Mouse (Mus musculus) hindbrain, embryonic 11.5 days (tissue): Measurements from ENCODE around the gene Rab27a. TPM values are rescaled to one million over a fixed set of nuclear protein-coding genes. Genes with fewer than 3 reads are reported as not detected.

Source experiments
- ATAC-seq: fragments of 200-750 bp; cut with Nextera tagmentation; 2 replicates; pipeline ENCODE4 v1.8.0; 2017; ENCODE audit warnings: mild to moderate bottlenecking, moderate TSS enrichment, moderate library complexity; ENCODE audit not compliant: low FRiP score
- DNase-seq: peaks from one replicate; pipeline ENCODE4 v3.0.0-alpha.2; 2015; ENCODE audit warnings: low spot score
- H3K27ac ChIP-seq: fragments of 300-500 bp; sonication (generic); 2 replicates; pipeline ENCODE4 v1.5.1; 2014; ENCODE audit warnings: mild to moderate bottlenecking, low read depth, low read length
- H3K27me3 ChIP-seq: fragments of 300-500 bp; sonication (generic); 2 replicates; pipeline ENCODE4 v1.6.1; 2014; ENCODE audit warnings: mild to moderate bottlenecking, low read length, moderate library complexity, mixed read lengths; ENCODE audit not compliant: control insufficient read depth, insufficient read depth
- H3K36me3 ChIP-seq: fragments of 300-500 bp; sonication (generic); 2 replicates; pipeline ENCODE4 v1.6.1; 2014; ENCODE audit warnings: mild to moderate bottlenecking, low read length, moderate library complexity, mixed read lengths; ENCODE audit not compliant: control insufficient read depth, insufficient read depth
- H3K4me1 ChIP-seq: fragments of 300-500 bp; sonication (generic); replicated peaks from 2 replicates; pipeline ENCODE4 v1.6.1; 2014; ENCODE audit warnings: low read length, mixed read lengths; ENCODE audit not compliant: control insufficient read depth, insufficient read depth
- H3K4me2 ChIP-seq: fragments of 300-500 bp; sonication (generic); replicated peaks from 2 replicates; pipeline ENCODE4 v1.6.1; 2014; ENCODE audit warnings: mild to moderate bottlenecking, low read depth, low read length
- H3K4me3 ChIP-seq: fragments of 300-500 bp; sonication (generic); 2 replicates; pipeline ENCODE4 v1.5.1; 2014; ENCODE audit warnings: low read depth, low read length
- H3K9ac ChIP-seq: fragments of 300-500 bp; sonication (generic); 2 replicates; pipeline ENCODE4 v1.6.1; 2014; ENCODE audit warnings: low read depth, low read length
- H3K9me3 ChIP-seq: fragments of 300-500 bp; sonication (generic); 2 replicates; pipeline ENCODE4 v1.6.1; 2016; ENCODE audit warnings: low read length; ENCODE audit not compliant: control insufficient read depth
- WGBS: fragments of 180-500 bp; shearing (Covaris S2); extraction: QIAGEN DNeasy Blood & Tissue Kit; methylation state at CpG from one replicate; pipeline ENCODE4 v1.1.7; 2014; 5-methylcytosine and 5-hydroxymethylcytosine counted together
- polyA plus RNA-seq: library from polyadenylated mRNA; unstranded; fragments of >200 nt; fragmentation: Nextera tagmentation; extraction: Ambion mirVana; gene quantifications from 2 replicates; pipeline ENCODE4 v1.2.1, GENCODE M21; 2014

The Rab27a gene
- polyA plus RNA-seq, 1 experiment from 2014 or later, result 1.1 TPM

DNA sequence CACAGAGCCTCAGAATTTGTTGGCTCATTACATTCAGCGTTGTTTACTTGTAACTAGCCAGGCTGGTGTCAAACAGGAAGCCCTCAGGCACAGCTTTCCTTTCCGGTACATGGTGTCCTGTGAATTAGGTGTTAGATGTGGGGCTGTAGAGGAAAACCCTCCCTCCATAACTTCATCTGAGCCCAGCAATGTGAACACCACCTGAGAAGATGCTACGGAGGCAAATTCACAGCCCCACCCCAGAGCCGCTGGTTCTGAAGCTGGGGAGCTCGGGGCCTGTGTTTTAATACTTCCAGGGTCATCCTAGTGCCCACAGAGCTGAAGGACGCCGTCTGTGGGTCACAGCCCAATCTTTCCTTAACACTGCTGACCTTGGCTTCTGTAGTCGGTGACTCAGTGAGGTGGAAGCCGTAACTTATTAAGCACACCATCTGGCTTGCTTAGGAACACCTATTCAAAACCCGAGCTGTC lies 10.8 kb downstream of the Rab27a start:
- 74% methylated on average over 10 of the region's 10 CpGs for WGBS
- no peak overlapping the region for H3K9ac ChIP-seq
- H3K36me3 ChIP-seq, result no peaks in the 10 kb centered on the region
- no peak overlapping the region for H3K4me3 ChIP-seq
- DNase-seq, result no peak
- H3K27ac ChIP-seq, result no peak overlapping the region
- ATAC-seq, result no peak
- no peaks in the 10 kb centered on the region for H3K27me3 ChIP-seq
- no peaks in the 10 kb centered on the region for H3K4me1 ChIP-seq
- H3K4me2 ChIP-seq, result no peak overlapping the region
- H3K9me3 ChIP-seq, result no peaks in the 10 kb centered on the region

DNA sequence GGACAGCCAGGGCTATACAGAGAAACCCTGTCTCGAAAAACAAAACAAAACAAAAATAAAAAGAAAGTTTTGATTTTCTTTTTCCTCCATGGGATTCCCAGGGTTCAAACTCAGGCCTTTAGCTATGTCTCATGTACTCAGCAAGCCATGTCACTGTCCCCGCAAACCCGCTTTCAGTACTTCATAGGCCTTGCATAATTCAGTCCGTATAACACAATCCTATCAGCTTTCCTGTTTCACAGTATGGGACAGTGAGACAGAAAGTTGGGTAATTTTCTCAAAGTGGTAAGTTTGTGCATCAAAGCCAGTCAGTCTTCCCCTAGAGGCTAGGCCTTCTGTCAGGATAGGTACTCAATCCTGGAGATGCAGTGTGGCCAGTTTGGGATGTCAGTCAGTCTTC lies 14.6 kb downstream of the Rab27a start:
- no peaks in the 10 kb centered on the region for H3K9me3 ChIP-seq
- H3K9ac ChIP-seq, result no peak overlapping the region
- H3K27me3 ChIP-seq, result no peaks in the 10 kb centered on the region
- 83% methylated on average over 4 of the region's 4 CpGs for WGBS
- no peaks in the 10 kb centered on the region for H3K4me1 ChIP-seq
- no peaks in the 10 kb centered on the region for H3K36me3 ChIP-seq
- H3K4me2 ChIP-seq, result no peak overlapping the region
- DNase-seq (no peak), ATAC-seq (no peak)
- H3K4me3 ChIP-seq, result no peak overlapping the region
- H3K27ac ChIP-seq, result no peak overlapping the region

DNA sequence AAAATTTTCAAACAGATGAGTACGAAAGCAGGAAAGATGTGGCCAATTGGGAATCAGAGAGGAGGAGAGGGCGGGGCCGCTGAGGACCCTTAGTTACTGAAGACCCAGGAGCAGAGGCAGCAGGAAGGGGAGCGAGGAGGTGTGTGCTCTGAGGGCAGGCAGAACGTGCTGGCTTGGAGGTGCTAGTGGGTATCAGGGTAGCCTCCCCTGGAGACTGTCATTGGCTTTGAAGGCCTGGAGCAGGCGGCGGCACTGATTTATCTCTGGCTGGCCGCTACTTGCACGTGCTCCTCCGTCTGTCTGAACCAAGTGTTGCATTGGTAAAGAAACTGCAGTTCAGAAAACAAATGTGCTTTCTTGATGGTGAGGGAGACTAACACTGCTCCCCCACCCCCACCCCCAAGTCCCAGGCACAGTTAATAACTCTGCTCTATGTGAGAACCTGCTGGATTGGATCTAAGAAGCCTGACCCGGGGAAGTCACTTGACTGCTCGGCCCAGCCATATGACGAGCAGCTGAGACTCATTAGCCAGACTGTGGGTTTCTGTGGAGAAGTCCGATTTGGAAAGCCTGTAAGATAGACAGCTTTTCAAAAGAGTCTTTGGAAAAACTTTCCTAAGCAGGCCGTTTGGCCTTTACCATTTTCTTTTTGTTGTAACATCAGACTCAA lies 19.1 kb downstream of the Rab27a start:
- H3K4me1 ChIP-seq, result 0 out of 2 replicates have a peak, but pooled peaks cover 2% of the 10 kb centered on the region
- no peak overlapping the region for H3K27ac ChIP-seq
- H3K9ac ChIP-seq, result no peak overlapping the region
- no peaks in the 10 kb centered on the region for H3K27me3 ChIP-seq
- 39% methylated on average over 15 of the region's 15 CpGs for WGBS
- no peak overlapping the region for H3K4me3 ChIP-seq
- no peak for DNase-seq
- H3K36me3 ChIP-seq, result no peaks in the 10 kb centered on the region
- no peaks in the 10 kb centered on the region for H3K9me3 ChIP-seq
- no peak for ATAC-seq
- H3K4me2 ChIP-seq, result no peak overlapping the region

DNA sequence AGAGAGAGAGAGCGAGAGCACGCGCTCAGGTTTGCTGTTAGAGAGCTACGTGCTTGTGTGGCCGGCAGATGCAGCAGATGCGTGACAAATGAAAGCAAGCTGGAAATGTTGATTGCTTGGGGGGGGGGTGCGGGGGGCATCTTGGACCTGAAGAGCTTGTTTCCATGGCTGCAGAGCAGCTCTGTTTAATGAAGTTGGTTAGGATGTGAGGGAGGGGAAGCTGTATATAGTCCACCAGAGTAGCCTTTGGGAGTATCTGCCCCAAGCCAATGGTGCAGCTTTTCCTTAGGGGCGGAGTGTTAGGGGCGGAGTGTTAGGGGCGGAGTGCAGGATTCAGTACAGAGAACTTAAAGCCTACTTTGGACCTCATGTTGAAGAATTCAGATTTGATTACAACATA lies 22.4 kb downstream of the Rab27a start:
- H3K9me3 ChIP-seq, result no peaks in the 10 kb centered on the region
- peak; percentile 79 for ATAC-seq
- H3K4me2 ChIP-seq, result no peak overlapping the region
- no peak overlapping the region for H3K4me3 ChIP-seq
- no peaks in the 10 kb centered on the region for H3K36me3 ChIP-seq
- DNase-seq, result no peak
- H3K27me3 ChIP-seq, result no peaks in the 10 kb centered on the region
- H3K9ac ChIP-seq, result no peak overlapping the region
- no peak overlapping the region for H3K27ac ChIP-seq
- 34% methylated on average over 10 of the region's 10 CpGs for WGBS
- 0 out of 2 replicates have a peak, but pooled peaks cover 2% of the 10 kb centered on the region for H3K4me1 ChIP-seq

DNA sequence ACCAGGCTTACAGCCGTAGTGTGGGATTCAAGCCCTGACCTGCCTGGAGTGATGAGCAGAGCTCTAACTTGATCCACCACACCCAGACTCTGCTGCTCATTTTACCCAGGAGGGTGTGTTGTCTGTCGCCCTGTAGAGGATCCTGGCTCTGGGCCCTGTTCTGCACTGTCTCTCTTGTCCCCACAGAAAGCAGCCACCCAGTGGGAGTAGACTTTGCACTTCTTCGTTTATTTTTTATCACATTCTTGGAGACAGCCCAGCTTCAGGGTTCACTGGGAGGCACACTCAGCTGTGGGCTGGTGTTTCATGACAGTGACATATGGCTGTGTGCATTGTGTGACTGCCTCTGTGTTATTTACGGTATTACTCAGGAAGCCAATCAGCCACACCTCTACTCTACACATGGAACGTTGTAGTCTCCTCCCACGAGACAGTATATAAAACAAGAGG lies 23.6 kb downstream of the Rab27a start:
- H3K27ac ChIP-seq, result no peak overlapping the region
- ATAC-seq, result no peak
- H3K9ac ChIP-seq, result no peak overlapping the region
- no peak overlapping the region for H3K4me3 ChIP-seq
- WGBS, result 63% methylated on average over 6 of the region's 6 CpGs
- H3K4me2 ChIP-seq, result no peak overlapping the region
- H3K27me3 ChIP-seq, result no peaks in the 10 kb centered on the region
- no peaks in the 10 kb centered on the region for H3K9me3 ChIP-seq
- no peaks in the 10 kb centered on the region for H3K36me3 ChIP-seq
- no peak for DNase-seq
- 0 out of 2 replicates have a peak, but pooled peaks cover 2% of the 10 kb centered on the region for H3K4me1 ChIP-seq

DNA sequence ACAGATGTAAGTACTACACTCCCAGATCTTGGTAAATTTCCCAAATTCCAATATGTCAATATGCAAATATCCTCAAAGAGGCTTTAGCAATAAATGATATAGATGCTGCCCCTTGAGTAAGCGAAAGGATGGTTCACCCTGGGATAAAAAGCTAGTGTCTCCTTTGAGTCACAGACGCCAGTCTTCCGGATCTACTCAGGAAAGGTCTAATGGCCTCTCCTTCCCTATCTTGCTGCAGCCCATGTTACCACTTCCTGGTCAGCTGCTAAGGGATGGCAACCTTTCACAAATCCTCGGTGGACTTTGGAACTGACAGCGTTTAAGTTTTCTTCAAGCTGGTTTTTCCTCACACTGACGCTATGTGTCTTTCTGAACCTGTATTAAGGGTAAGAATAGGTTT lies 24.0 kb downstream of the Rab27a start:
- no peak overlapping the region for H3K27ac ChIP-seq
- no peak overlapping the region for H3K4me2 ChIP-seq
- H3K9me3 ChIP-seq, result no peaks in the 10 kb centered on the region
- WGBS, result 94% methylated on average over 6 of the region's 6 CpGs
- ATAC-seq (no peak), DNase-seq (no peak)
- H3K9ac ChIP-seq, result no peak overlapping the region
- H3K36me3 ChIP-seq, result no peaks in the 10 kb centered on the region
- H3K4me3 ChIP-seq, result no peak overlapping the region
- H3K4me1 ChIP-seq, result 0 out of 2 replicates have a peak, but pooled peaks cover 2% of the 10 kb centered on the region
- H3K27me3 ChIP-seq, result no peaks in the 10 kb centered on the region

DNA sequence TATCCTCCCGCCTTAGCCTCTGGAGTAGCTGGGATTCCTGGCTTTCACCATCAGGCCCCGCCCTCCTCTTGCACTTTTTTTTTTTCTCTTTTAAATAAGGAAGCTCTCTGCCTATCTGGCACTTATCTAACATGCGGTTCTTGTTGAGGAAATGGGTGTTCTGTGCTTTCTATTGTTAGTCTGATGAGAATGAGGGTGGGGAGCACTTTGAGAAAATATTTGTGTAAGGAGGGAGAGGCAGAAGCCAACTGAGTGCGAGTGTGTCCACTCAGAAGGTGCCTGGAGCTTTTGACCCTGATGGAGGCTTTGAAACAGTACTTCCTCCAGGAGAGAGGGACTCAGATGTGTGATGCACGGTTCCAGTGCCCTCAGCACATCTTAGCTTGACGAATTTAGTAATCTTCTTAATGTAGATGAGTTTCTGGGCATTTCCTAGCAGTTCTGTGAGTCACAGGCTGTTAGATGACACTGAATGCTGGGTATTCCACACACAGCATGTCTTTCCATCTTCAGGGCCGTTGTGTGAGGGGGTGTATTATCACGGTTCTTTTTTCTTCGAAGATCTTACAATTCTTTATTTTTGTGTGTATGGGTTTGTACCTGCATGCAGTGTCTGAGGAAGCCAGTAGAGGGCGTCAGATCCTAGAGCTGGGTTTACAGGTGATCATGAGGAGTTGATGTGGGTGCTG lies 26.5 kb downstream of the Rab27a start:
- Histone ChIP-seq H3K9me3 (no peaks in the 10 kb centered on the region), H3K9ac (no peak overlapping the region), H3K4me1 (0 out of 2 replicates have a peak, but pooled peaks cover 2% of the 10 kb centered on the region), H3K36me3 (no peaks in the 10 kb centered on the region), H3K4me3 (no peak overlapping the region), H3K4me2 (no peak overlapping the region), H3K27me3 (no peaks in the 10 kb centered on the region), H3K27ac (no peak overlapping the region)
- WGBS, result 74% methylated on average over 10 of the region's 10 CpGs
- DNase-seq (no peak), ATAC-seq (no peak)

DNA sequence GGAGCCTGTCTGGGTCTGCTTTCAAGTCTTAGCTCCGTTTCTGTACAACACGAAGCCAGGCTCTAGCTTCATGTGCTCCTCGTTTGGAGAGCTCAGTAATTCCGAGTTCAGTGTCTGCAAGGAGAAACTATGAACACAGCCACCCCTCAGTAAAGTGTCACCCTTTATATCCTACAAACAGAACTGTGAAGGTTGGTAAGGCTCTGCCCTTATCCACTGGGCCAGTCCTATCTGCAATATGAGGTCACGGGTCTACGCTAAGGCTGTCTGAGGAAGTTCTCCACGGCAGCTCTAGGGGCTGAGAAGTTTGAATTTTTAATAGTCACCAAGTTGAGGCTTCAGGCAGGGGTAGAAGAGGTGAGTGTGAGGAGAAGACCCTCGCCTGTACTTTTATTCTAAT lies 27.8 kb downstream of the Rab27a start:
- no peaks in the 10 kb centered on the region for H3K27me3 ChIP-seq
- no peaks in the 10 kb centered on the region for H3K36me3 ChIP-seq
- no peak overlapping the region for H3K4me2 ChIP-seq
- no peaks in the 10 kb centered on the region for H3K4me1 ChIP-seq
- H3K27ac ChIP-seq, result no peak overlapping the region
- H3K4me3 ChIP-seq, result no peak overlapping the region
- H3K9me3 ChIP-seq, result no peaks in the 10 kb centered on the region
- no peak overlapping the region for H3K9ac ChIP-seq
- no peak for ATAC-seq
- 86% methylated on average over 8 of the region's 8 CpGs for WGBS
- DNase-seq, result no peak

DNA sequence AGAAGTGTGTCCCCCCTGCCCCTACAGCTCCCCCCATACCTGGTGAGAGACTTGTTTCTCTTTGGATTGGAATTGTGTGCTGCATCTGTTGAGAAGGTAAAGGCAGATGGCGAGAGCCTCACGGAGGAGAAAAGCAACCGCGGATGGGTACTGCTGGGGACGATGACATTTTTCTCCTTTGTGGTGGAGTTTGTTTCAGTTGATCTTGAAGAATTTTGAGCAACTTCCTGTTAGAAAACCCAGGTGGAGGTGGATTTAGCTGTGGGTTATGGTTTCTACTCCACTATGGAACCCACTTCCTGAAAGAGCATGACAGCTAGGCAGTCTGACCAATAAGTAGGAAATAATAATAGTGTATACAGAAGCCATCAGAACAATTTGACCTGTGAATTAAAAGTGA lies 28.5 kb downstream of the Rab27a start:
- DNase-seq (no peak), ATAC-seq (no peak)
- Histone ChIP-seq H3K4me3 (no peak overlapping the region), H3K27ac (no peak overlapping the region), H3K36me3 (no peaks in the 10 kb centered on the region), H3K4me1 (no peaks in the 10 kb centered on the region), H3K9me3 (no peaks in the 10 kb centered on the region), H3K9ac (no peak overlapping the region), H3K27me3 (no peaks in the 10 kb centered on the region), H3K4me2 (no peak overlapping the region)
- 92% methylated on average over 5 of the region's 5 CpGs for WGBS
